Mouse (Mus musculus) stomach, postnatal 0 days (tissue): ENCODE results near the gene Rdx.

Experiments used
- CTCF ChIP-seq: IDR thresholded peaks from 2 replicates; pipeline ENCODE4 v1.5.1; 2016; ENCODE audit warnings: antibody characterized with exemption, low read depth, mild to moderate bottlenecking, moderate library complexity
- EP300 ChIP-seq: optimal IDR thresholded peaks from 2 replicates; pipeline ENCODE3; 2016; ENCODE audit warnings: antibody characterized with exemption

GRCm38 (mm10) chr9:52047129-52047820 is at the start of gene Rdx:
- TF ChIP-seq CTCF (peak; percentile 27; the same call in 1 of the 2 replicates), EP300 (no peak)
